Mouse (Mus musculus): Measurements from ENCODE around the gene Slc25a33. TPM values are rescaled to one million over a fixed set of nuclear protein-coding genes. Genes with fewer than 3 reads are reported as not detected.
A peak's percentile ranks its signal among the peaks of the same experiment; 100 is the strongest.
"Not testable (repeated sequence)": the region's sequence is repeated elsewhere in the genome, so short reads cannot be mapped to it uniquely, and the experiment has no call there.

The Slc25a33 gene
- polyA plus RNA-seq, 1 experiment from 2014 or later = 18.4 TPM

- H3K4me2 ChIP-seq (ENCODE audit: low read depth, low read length) = no peak overlapping the region
- H3K9me3 ChIP-seq (replicated peaks; ENCODE audit: control insufficient read depth, low read length) = no peaks in the 10 kb centered on the region
- no peaks in the 10 kb centered on the region for H3K27me3 ChIP-seq (ENCODE audit: control insufficient read depth, insufficient read depth, low read length)
- no peak for DNase-seq (ENCODE audit: low spot score)
- H3K4me1 ChIP-seq (ENCODE audit: control insufficient read depth, insufficient read depth, low read length) = no peaks in the 10 kb centered on the region
- no peak overlapping the region for H3K27ac ChIP-seq (replicated peaks; ENCODE audit: low read depth, low read length)
- 91% methylated on average over 5 of the region's 5 CpGs for WGBS
- no peak for ATAC-seq (replicated peaks; ENCODE audit: insufficient number of reproducible peaks, low FRiP score, low TSS enrichment, low read depth)
- no peaks in the 10 kb centered on the region for H3K36me3 ChIP-seq (replicated peaks; ENCODE audit: control insufficient read depth, insufficient read depth, low read depth, low read length)
- no peak overlapping the region for H3K9ac ChIP-seq (replicated peaks; ENCODE audit: low read length)
- H3K4me3 ChIP-seq (ENCODE audit: low read depth, low read length) = no peak overlapping the region
Observed at GRCm38 (mm10) chr4:149765201-149765600, 8.9 kb downstream of the Slc25a33 start.

- WGBS = 90% methylated on average over 2 of the region's 2 CpGs
- no peak for ATAC-seq (replicated peaks; ENCODE audit: insufficient number of reproducible peaks, low FRiP score, low TSS enrichment, low read depth)
Observed at GRCm38 (mm10) chr4:149763335-149763734, 10.7 kb downstream of the Slc25a33 start.

GRCm38 (mm10) chr4:149759517-149759916, 14.6 kb downstream of the Slc25a33 start:
- Histone ChIP-seq H3K4me1 (ENCODE audit: control insufficient read depth, insufficient read depth, low read length) (no peaks in the 10 kb centered on the region), H3K36me3 (replicated peaks; ENCODE audit: control insufficient read depth, insufficient read depth, low read depth, low read length) (no peaks in the 10 kb centered on the region), H3K9ac (replicated peaks; ENCODE audit: low read length) (no peak overlapping the region), H3K9me3 (replicated peaks; ENCODE audit: control insufficient read depth, low read length) (no peaks in the 10 kb centered on the region), H3K4me3 (ENCODE audit: low read depth, low read length) (no peak overlapping the region), H3K27me3 (ENCODE audit: control insufficient read depth, insufficient read depth, low read length) (no peaks in the 10 kb centered on the region), H3K27ac (replicated peaks; ENCODE audit: low read depth, low read length) (no peak overlapping the region), H3K4me2 (ENCODE audit: low read depth, low read length) (no peak overlapping the region)
- DNase-seq (ENCODE audit: low spot score) = no peak
- WGBS = 57% methylated on average over 5 of the region's 5 CpGs
- no peak for ATAC-seq (replicated peaks; ENCODE audit: insufficient number of reproducible peaks, low FRiP score, low TSS enrichment, low read depth)

More at GRCm38 (mm10) chr4:149763335-149763734, 10.7 kb downstream of the Slc25a33 start:
- H3K36me3 ChIP-seq (replicated peaks; ENCODE audit: control insufficient read depth, insufficient read depth, low read depth, low read length) = no peaks in the 10 kb centered on the region
- no peak overlapping the region for H3K4me3 ChIP-seq (ENCODE audit: low read depth, low read length)
- H3K9ac ChIP-seq (replicated peaks; ENCODE audit: low read length) = no peak overlapping the region
- DNase-seq (ENCODE audit: low spot score) = no peak
- H3K4me1 ChIP-seq (ENCODE audit: control insufficient read depth, insufficient read depth, low read length) = no peaks in the 10 kb centered on the region
- no peaks in the 10 kb centered on the region for H3K27me3 ChIP-seq (ENCODE audit: control insufficient read depth, insufficient read depth, low read length)
- no peaks in the 10 kb centered on the region for H3K9me3 ChIP-seq (replicated peaks; ENCODE audit: control insufficient read depth, low read length)
- no peak overlapping the region for H3K27ac ChIP-seq (replicated peaks; ENCODE audit: low read depth, low read length)
- H3K4me2 ChIP-seq (ENCODE audit: low read depth, low read length) = no peak overlapping the region

- no peaks in the 10 kb centered on the region for H3K4me1 ChIP-seq (ENCODE audit: control insufficient read depth, insufficient read depth, low read length)
- no peak overlapping the region for H3K9ac ChIP-seq (replicated peaks; ENCODE audit: low read length)
- no peaks in the 10 kb centered on the region for H3K9me3 ChIP-seq (replicated peaks; ENCODE audit: control insufficient read depth, low read length)
- H3K36me3 ChIP-seq (replicated peaks; ENCODE audit: control insufficient read depth, insufficient read depth, low read depth, low read length) = no peaks in the 10 kb centered on the region
- H3K4me3 ChIP-seq (ENCODE audit: low read depth, low read length) = no peak overlapping the region
- ATAC-seq (replicated peaks; ENCODE audit: insufficient number of reproducible peaks, low FRiP score, low TSS enrichment, low read depth) = no peak
- no peak overlapping the region for H3K27ac ChIP-seq (replicated peaks; ENCODE audit: low read depth, low read length)
- no peak for DNase-seq (ENCODE audit: low spot score)
- H3K4me2 ChIP-seq (ENCODE audit: low read depth, low read length) = no peak overlapping the region
- H3K27me3 ChIP-seq (ENCODE audit: control insufficient read depth, insufficient read depth, low read length) = no peaks in the 10 kb centered on the region
- WGBS = 92% methylated on average over 6 of the region's 6 CpGs
Observed at GRCm38 (mm10) chr4:149758423-149758822, 15.7 kb downstream of the Slc25a33 start.

- H3K27me3 ChIP-seq (ENCODE audit: control insufficient read depth, insufficient read depth, low read length); ATAC-seq (replicated peaks; ENCODE audit: insufficient number of reproducible peaks, low FRiP score, low TSS enrichment, low read depth); H3K4me1 ChIP-seq (ENCODE audit: control insufficient read depth, insufficient read depth, low read length); DNase-seq (ENCODE audit: low spot score); H3K9me3 ChIP-seq (replicated peaks; ENCODE audit: control insufficient read depth, low read length); H3K27ac ChIP-seq (replicated peaks; ENCODE audit: low read depth, low read length); H3K9ac ChIP-seq (replicated peaks; ENCODE audit: low read length); H3K4me3 ChIP-seq (ENCODE audit: low read depth, low read length); H3K4me2 ChIP-seq (ENCODE audit: low read depth, low read length); H3K36me3 ChIP-seq (replicated peaks; ENCODE audit: control insufficient read depth, insufficient read depth, low read depth, low read length): not testable (repeated sequence)
- 82% methylated on average over 7 of the region's 7 CpGs for WGBS
Observed at GRCm38 (mm10) chr4:149756546-149756945, 17.5 kb downstream of the Slc25a33 start.

- ATAC-seq (replicated peaks; ENCODE audit: insufficient number of reproducible peaks, low FRiP score, low TSS enrichment, low read depth) (no peak), DNase-seq (ENCODE audit: low spot score) (no peak)
- H3K4me1 ChIP-seq (ENCODE audit: control insufficient read depth, insufficient read depth, low read length) = no peaks in the 10 kb centered on the region
- WGBS = 69% methylated on average over 3 of the region's 3 CpGs
- no peak overlapping the region for H3K4me2 ChIP-seq (ENCODE audit: low read depth, low read length)
- no peak overlapping the region for H3K9ac ChIP-seq (replicated peaks; ENCODE audit: low read length)
- no peaks in the 10 kb centered on the region for H3K27me3 ChIP-seq (ENCODE audit: control insufficient read depth, insufficient read depth, low read length)
- no peak overlapping the region for H3K27ac ChIP-seq (replicated peaks; ENCODE audit: low read depth, low read length)
- H3K4me3 ChIP-seq (ENCODE audit: low read depth, low read length) = no peak overlapping the region
- H3K9me3 ChIP-seq (replicated peaks; ENCODE audit: control insufficient read depth, low read length) = no peaks in the 10 kb centered on the region
- H3K36me3 ChIP-seq (replicated peaks; ENCODE audit: control insufficient read depth, insufficient read depth, low read depth, low read length) = no peaks in the 10 kb centered on the region
Observed at GRCm38 (mm10) chr4:149752836-149753235, 21.2 kb downstream of the Slc25a33 start.

GRCm38 (mm10) chr4:149752124-149752799, 21.8 kb downstream of the Slc25a33 start:
- no peaks in the 10 kb centered on the region for H3K36me3 ChIP-seq (replicated peaks; ENCODE audit: control insufficient read depth, insufficient read depth, low read depth, low read length)
- DNase-seq (ENCODE audit: low spot score) = peak; percentile 84
- H3K4me3 ChIP-seq (ENCODE audit: low read depth, low read length) = no peak overlapping the region
- ATAC-seq (replicated peaks; ENCODE audit: insufficient number of reproducible peaks, low FRiP score, low TSS enrichment, low read depth) = no peak; the same call in 1 of the 2 replicates
- H3K27me3 ChIP-seq (ENCODE audit: control insufficient read depth, insufficient read depth, low read length) = no peaks in the 10 kb centered on the region
- H3K27ac ChIP-seq (replicated peaks; ENCODE audit: low read depth, low read length) = no peak overlapping the region
- no peaks in the 10 kb centered on the region for H3K4me1 ChIP-seq (ENCODE audit: control insufficient read depth, insufficient read depth, low read length)
- H3K4me2 ChIP-seq (ENCODE audit: low read depth, low read length) = no peak overlapping the region
- no peaks in the 10 kb centered on the region for H3K9me3 ChIP-seq (replicated peaks; ENCODE audit: control insufficient read depth, low read length)
- WGBS = 26% methylated on average over 17 of the region's 17 CpGs
- H3K9ac ChIP-seq (replicated peaks; ENCODE audit: low read length) = no peak overlapping the region

GRCm38 (mm10) chr4:149750671-149751070, 23.4 kb downstream of the Slc25a33 start:
- 48% methylated on average over 5 of the region's 5 CpGs for WGBS
- H3K9me3 ChIP-seq (replicated peaks; ENCODE audit: control insufficient read depth, low read length) = no peaks in the 10 kb centered on the region
- H3K27me3 ChIP-seq (ENCODE audit: control insufficient read depth, insufficient read depth, low read length) = no peaks in the 10 kb centered on the region
- no peak overlapping the region for H3K4me3 ChIP-seq (ENCODE audit: low read depth, low read length)
- no peak overlapping the region for H3K27ac ChIP-seq (replicated peaks; ENCODE audit: low read depth, low read length)
- DNase-seq (ENCODE audit: low spot score) = peak; percentile 24
- ATAC-seq (replicated peaks; ENCODE audit: insufficient number of reproducible peaks, low FRiP score, low TSS enrichment, low read depth) = no peak
- H3K9ac ChIP-seq (replicated peaks; ENCODE audit: low read length) = no peak overlapping the region
- H3K36me3 ChIP-seq (replicated peaks; ENCODE audit: control insufficient read depth, insufficient read depth, low read depth, low read length) = no peaks in the 10 kb centered on the region
- no peaks in the 10 kb centered on the region for H3K4me1 ChIP-seq (ENCODE audit: control insufficient read depth, insufficient read depth, low read length)
- no peak overlapping the region for H3K4me2 ChIP-seq (ENCODE audit: low read depth, low read length)

All from embryonic facial prominence, embryonic 11.5 days (tissue).